Mouse (Mus musculus) hindbrain, embryonic 12.5 days (tissue): Measurements from ENCODE around the gene Smg7. TPM values are rescaled to one million over a fixed set of nuclear protein-coding genes. Genes with fewer than 3 reads are reported as not detected.
A peak's percentile ranks its signal among the peaks of the same experiment; 100 is the strongest.
"Not testable (repeated sequence)": the region's sequence is repeated elsewhere in the genome, so short reads cannot be mapped to it uniquely, and the experiment has no call there.

ENCODE experiments used
- ATAC-seq: fragments of 200-750 bp; cut with Nextera tagmentation; 2 replicates; pipeline ENCODE4 v1.8.0; 2017; ENCODE audit warnings: moderate TSS enrichment; ENCODE audit not compliant: low FRiP score
- H3K27ac ChIP-seq: fragments of 300-500 bp; sonication (generic); 2 replicates; pipeline ENCODE4 v1.5.1; 2016; ENCODE audit warnings: mild to moderate bottlenecking
- H3K27me3 ChIP-seq: fragments of 300-500 bp; sonication (generic); 2 replicates; pipeline ENCODE4 v1.6.1; 2016; ENCODE audit warnings: mild to moderate bottlenecking
- H3K36me3 ChIP-seq: fragments of 300-500 bp; sonication (generic); 2 replicates; pipeline ENCODE4 v1.6.1; 2016; ENCODE audit warnings: mild to moderate bottlenecking
- H3K4me1 ChIP-seq: fragments of 300-500 bp; sonication (generic); 2 replicates; pipeline ENCODE4 v1.6.1; 2016
- H3K4me2 ChIP-seq: fragments of 300-500 bp; sonication (generic); replicated peaks from 2 replicates; pipeline ENCODE4 v1.6.1; 2016; ENCODE audit warnings: mild to moderate bottlenecking
- H3K4me3 ChIP-seq: fragments of 300-500 bp; sonication (generic); 2 replicates; pipeline ENCODE4 v1.5.1; 2016; ENCODE audit warnings: mild to moderate bottlenecking
- H3K9ac ChIP-seq: fragments of 300-500 bp; sonication (generic); 2 replicates; pipeline ENCODE4 v1.6.1; 2016; ENCODE audit warnings: mild to moderate bottlenecking, moderate library complexity
- H3K9me3 ChIP-seq: fragments of 300-500 bp; sonication (generic); replicated peaks from 2 replicates; pipeline ENCODE4 v1.6.1; 2016; ENCODE audit warnings: mild to moderate bottlenecking
- WGBS: fragments of 180-500 bp; shearing (Covaris S2); methylation state at CpG from one replicate; pipeline ENCODE4 v1.1.7; 2016; 5-methylcytosine and 5-hydroxymethylcytosine counted together
- polyA plus RNA-seq: library from polyadenylated mRNA; unstranded; fragments of >200 nt; fragmentation: Nextera tagmentation; extraction: Ambion mirVana; gene quantifications from 2 replicates; pipeline ENCODE4 v1.2.1, GENCODE M21; 2016

Smg7 gene
- polyA plus RNA-seq, 1 experiment from 2014 or later = 40.8 TPM

DNA sequence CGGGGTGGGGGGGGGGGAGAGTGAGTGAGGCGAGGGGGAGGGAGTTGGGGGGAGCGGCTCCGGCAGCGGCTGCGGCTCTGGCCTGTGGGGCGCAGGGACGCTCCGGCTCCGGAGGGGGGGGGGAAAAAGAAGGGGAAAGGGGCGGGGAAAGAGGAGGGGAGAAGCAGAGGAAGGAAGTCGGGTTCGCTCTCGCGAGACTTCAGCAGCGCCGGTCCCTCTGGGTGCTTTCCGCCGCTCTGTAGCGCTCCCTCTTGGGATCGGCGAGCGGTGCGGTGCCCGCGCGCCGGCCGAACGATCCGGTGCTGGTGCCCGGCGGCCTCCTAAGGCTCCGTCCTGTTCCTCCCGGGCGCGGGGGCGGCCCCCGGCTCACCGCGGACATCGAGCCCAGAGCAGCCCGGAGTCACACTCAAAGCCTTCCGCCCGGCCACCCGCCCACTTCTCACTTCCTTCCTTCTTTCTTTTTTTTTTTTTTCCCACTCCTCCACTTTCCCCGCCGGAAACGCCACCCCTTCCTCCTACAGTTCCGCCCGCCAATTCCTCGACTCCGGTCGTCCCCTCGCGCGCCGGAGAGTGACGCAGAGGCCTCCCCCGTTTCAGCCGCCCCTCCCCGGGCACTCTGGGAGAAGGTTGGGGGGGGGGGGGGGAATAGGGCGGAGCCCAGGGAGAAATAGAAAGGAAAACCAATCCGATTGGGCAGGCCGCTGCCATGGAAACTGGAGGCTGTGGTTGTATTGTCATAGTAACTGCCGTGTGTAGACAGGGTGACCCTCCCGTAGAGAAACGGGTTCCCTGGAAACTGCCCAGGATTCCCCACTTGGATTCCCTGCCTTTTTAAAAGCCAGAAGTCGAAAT lies 445 bp upstream of the Smg7 start:
- peak overlapping the region; percentile 90 for H3K9ac ChIP-seq
- H3K27ac ChIP-seq = peak overlapping the region; percentile 99
- under 1% methylated on average over 44 of the region's 69 CpGs for WGBS
- H3K4me3 ChIP-seq = peak overlapping the region; percentile 94
- peaks cover 12% of the 10 kb centered on the region for H3K4me1 ChIP-seq
- H3K9me3 ChIP-seq = no peaks in the 10 kb centered on the region
- peak; percentile 90 for ATAC-seq
- H3K36me3 ChIP-seq = no peaks in the 10 kb centered on the region
- peak overlapping the region; percentile 96 for H3K4me2 ChIP-seq
- no peaks in the 10 kb centered on the region for H3K27me3 ChIP-seq

DNA sequence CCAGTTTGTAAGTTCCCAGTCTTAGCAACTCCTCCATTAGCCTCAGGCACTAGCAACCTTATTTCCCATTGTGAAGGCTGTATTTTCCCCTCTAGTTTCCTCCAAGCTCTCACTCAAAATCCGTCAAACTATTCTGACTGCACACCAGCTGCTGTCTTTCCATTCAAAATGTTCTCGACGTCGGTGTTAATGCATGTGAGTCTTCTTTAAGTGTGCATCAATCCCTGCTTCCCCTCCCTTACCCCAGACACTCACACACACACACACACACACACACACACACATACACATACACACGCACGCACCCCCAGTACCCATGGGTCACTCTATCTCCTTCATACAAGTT lies 1.1 kb downstream of the Smg7 start:
- Histone ChIP-seq H3K4me3 (peak overlapping the region; percentile 94), H3K9me3 (no peaks in the 10 kb centered on the region), H3K27ac (peak overlapping the region; percentile 99; the same call in 1 of the 2 replicates), H3K9ac (peak overlapping the region; percentile 90), H3K27me3 (no peaks in the 10 kb centered on the region), H3K36me3 (no peaks in the 10 kb centered on the region), H3K4me2 (peak overlapping the region; percentile 75), H3K4me1 (peaks cover 12% of the 10 kb centered on the region)
- 3% methylated on average over 6 of the region's 6 CpGs for WGBS
- no peak for ATAC-seq

DNA sequence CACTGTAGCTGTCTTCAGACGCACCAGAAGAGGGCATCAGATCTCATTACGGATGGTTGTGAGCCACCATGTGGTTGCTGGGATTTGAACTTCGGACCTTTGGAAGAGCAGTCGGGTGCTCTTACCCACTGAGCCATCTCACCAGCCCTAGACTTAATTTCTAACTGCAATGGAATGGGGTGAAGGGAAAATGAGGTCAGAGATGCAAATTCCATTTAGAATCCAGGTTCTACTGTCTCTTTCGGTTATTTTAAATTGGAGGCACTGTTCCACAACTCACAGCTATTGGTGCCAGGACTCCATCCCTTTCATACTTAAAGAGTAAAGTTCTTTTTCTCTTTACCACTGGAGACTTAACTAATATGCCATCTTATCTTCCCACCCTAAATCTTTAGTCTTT lies 14.4 kb downstream of the Smg7 start:
- H3K27me3 ChIP-seq, H3K4me1 ChIP-seq, H3K36me3 ChIP-seq, H3K4me2 ChIP-seq, ATAC-seq, H3K27ac ChIP-seq, H3K4me3 ChIP-seq, H3K9me3 ChIP-seq, H3K9ac ChIP-seq: not testable (repeated sequence)
- WGBS = 95% methylated on average over 4 of the region's 5 CpGs

DNA sequence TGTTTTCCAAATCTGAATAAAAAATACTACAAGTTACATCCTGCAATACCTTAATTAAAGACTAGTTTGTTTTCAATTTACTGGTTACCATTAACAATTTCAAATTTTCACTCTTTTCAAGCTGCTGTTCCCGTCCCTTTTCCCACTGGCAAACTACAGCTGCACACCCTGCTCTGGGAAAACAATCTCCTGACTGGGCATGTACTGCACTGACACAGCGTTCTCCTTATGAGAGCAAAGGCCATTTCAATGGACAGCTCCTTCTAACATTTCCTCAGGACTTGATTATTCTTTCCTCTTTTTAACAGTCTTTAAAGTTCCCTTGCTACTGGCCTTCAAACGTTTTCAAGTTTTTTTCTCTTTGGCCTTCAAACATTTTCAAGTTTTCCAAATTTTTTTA lies 31.4 kb downstream of the Smg7 start:
- H3K4me1 ChIP-seq = peaks cover 3% of the 10 kb centered on the region; the same call in 1 of the 2 replicates
- no peak overlapping the region for H3K9ac ChIP-seq
- no peaks in the 10 kb centered on the region for H3K27me3 ChIP-seq
- no peaks in the 10 kb centered on the region for H3K9me3 ChIP-seq
- H3K4me2 ChIP-seq = no peak overlapping the region
- no peak for ATAC-seq
- H3K36me3 ChIP-seq = peaks cover 21% of the 10 kb centered on the region
- no peak overlapping the region for H3K4me3 ChIP-seq
- 78% methylated on average over 3 of the region's 3 CpGs for WGBS
- no peak overlapping the region for H3K27ac ChIP-seq

DNA sequence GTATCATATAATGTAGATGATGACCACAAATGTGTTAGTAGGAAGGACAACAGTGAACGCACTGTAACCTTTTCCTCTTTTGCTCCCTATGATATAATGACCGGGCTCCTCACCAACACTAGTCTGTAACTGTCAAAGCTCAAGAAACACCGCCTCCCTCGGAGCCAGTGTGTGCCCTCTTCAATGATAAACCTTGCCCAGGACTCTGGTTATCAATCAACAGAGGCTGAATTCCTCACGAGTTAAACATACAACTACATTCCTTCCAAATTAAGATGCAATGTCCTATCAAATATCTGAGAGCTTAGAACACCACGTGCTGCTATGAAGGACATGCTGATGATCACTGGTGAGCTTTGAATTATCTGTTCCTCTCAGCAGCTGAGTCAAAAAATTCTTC lies 32.5 kb downstream of the Smg7 start:
- H3K4me2 ChIP-seq = no peak overlapping the region
- no peak overlapping the region for H3K4me3 ChIP-seq
- 93% methylated on average over 6 of the region's 6 CpGs for WGBS
- no peak overlapping the region for H3K27ac ChIP-seq
- H3K4me1 ChIP-seq = peaks cover 3% of the 10 kb centered on the region; the same call in 1 of the 2 replicates
- no peak for ATAC-seq
- no peak overlapping the region for H3K9ac ChIP-seq
- H3K9me3 ChIP-seq = no peaks in the 10 kb centered on the region
- H3K36me3 ChIP-seq = peaks cover 30% of the 10 kb centered on the region
- H3K27me3 ChIP-seq = no peaks in the 10 kb centered on the region

DNA sequence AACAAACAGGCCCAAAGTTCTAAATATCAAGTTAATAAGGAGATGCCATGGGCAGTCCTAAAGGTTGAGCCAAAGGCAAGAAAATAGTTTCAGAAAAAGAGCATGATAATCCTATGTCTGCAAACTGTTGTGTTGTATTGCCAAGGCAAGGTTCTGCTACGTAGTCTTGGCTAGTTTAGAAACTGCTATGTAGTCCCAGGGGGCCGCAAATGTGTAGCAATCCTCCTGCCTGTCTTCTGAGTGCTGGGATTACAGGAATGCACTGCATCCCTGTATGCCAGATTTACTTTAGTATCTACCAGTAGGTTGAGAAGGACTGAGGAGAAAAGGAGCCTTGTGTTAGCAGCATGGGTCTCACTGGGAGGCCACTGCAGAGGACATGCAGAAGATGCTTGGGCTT lies 55.6 kb downstream of the Smg7 start:
- Histone ChIP-seq H3K9ac (no peak overlapping the region), H3K27ac (no peak overlapping the region), H3K4me3 (no peak overlapping the region), H3K4me1 (no peaks in the 10 kb centered on the region), H3K4me2 (no peak overlapping the region), H3K9me3 (no peaks in the 10 kb centered on the region), H3K27me3 (no peaks in the 10 kb centered on the region), H3K36me3 (peaks cover 75% of the 10 kb centered on the region)
- ATAC-seq = no peak
- 97% methylated on average over 2 of the region's 2 CpGs for WGBS

DNA sequence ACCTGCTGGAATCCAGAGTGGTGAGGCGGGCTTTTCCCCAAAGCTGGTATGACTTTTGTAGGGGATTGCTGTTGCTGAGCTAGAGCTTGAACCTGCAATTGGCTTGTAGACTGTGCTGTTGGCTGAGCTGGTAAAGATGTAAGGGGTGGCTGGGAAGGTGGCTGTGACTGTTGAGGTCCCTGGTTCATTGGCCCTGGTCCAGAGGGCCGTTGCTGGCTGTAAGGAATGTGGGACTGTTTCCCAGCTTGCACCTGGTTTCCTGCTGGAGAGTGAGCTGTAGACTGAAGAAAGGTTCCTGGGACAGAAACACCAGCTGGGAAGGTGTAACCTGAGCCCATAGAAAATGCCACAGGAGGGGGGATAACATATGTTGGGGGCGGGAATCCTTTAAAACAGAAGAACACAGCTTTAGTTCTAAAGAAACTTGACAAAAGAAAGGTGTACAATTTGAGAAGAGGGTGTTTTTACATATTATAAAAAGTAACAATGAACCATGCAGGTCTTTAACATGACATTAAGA lies 57.2 kb downstream of the Smg7 start:
- peaks cover 74% of the 10 kb centered on the region for H3K36me3 ChIP-seq
- 81% methylated on average over 3 of the region's 3 CpGs for WGBS
- ATAC-seq = no peak

DNA sequence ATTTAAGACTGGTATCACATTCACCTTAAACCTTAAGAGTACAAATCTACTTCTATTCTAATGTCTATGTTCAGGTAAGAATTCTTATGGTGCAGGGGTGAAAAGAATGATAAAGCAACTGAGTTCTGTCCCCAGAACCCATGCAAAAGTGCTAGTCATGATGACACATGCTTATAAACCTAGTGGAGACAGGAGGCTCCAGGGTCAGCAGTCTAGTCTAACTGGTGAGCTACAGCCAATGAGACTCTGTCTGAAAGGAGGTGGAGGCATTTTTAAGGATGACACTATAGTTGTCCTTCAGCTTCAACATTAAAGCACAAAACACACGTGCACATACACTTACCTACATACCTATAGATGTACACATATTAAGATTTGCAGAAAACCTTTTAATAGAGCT lies 57.8 kb downstream of the Smg7 start:
- no peaks in the 10 kb centered on the region for H3K4me1 ChIP-seq
- ATAC-seq = no peak
- 97% methylated on average over 1 of the region's 1 CpGs for WGBS
- peaks cover 79% of the 10 kb centered on the region for H3K36me3 ChIP-seq
- H3K4me3 ChIP-seq = no peak overlapping the region
- no peak overlapping the region for H3K9ac ChIP-seq
- H3K4me2 ChIP-seq = no peak overlapping the region
- H3K27ac ChIP-seq = no peak overlapping the region
- no peaks in the 10 kb centered on the region for H3K27me3 ChIP-seq
- no peaks in the 10 kb centered on the region for H3K9me3 ChIP-seq

More for the DNA sequence above, 57.2 kb downstream of the Smg7 start:
- Histone ChIP-seq H3K9ac (no peak overlapping the region), H3K27me3 (no peaks in the 10 kb centered on the region), H3K27ac (no peak overlapping the region), H3K4me3 (no peak overlapping the region), H3K4me2 (no peak overlapping the region), H3K4me1 (no peaks in the 10 kb centered on the region), H3K9me3 (no peaks in the 10 kb centered on the region)

DNA sequence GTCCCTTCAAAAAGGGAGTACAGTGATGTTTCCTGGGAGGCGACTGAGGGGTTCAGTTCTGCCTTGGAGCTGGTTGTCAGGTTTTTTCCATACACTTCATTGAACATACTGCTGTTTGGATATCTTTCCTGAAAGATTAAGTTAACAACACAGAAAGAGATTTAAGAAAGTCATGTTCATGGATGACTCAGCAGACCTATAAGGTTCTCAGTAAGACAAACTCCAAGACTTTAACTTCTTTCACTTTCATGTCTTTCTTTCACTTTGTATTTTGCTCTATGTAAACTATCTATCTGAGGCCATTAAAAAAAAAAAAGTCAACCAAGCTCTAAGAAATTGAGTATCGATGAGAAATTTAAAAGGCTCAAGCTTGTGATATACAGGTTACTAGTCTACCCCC lies 61.4 kb downstream of the Smg7 start:
- Histone ChIP-seq H3K4me2 (no peak overlapping the region), H3K9me3 (no peaks in the 10 kb centered on the region), H3K4me3 (no peak overlapping the region), H3K9ac (no peak overlapping the region), H3K27ac (no peak overlapping the region), H3K36me3 (peaks cover 76% of the 10 kb centered on the region), H3K27me3 (no peaks in the 10 kb centered on the region), H3K4me1 (no peaks in the 10 kb centered on the region)
- WGBS = 95% methylated on average over 2 of the region's 2 CpGs
- ATAC-seq = no peak

DNA sequence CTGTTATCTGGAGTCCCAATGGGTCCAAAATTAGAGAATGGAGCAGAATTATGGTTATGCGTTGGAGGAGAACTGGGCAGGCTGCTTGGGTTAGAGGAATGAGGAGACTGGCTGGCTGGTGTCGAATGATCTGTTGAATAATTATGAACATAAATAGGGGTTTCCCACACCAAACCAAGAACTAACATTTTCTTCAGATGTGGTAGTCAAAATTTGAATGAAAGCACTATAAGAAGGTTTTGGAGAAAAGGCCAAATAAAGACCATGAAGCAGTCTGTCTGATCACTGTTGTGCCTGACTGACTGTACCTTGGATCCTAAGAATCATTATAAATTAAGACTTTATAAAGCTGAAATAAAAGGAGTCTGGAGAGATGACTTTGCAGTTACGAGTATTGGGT lies 62.1 kb downstream of the Smg7 start:
- H3K27ac ChIP-seq = no peak overlapping the region
- H3K4me1 ChIP-seq = no peaks in the 10 kb centered on the region
- peaks cover 72% of the 10 kb centered on the region for H3K36me3 ChIP-seq
- H3K4me3 ChIP-seq = no peak overlapping the region
- H3K27me3 ChIP-seq = no peaks in the 10 kb centered on the region
- no peak overlapping the region for H3K4me2 ChIP-seq
- H3K9ac ChIP-seq = no peak overlapping the region
- ATAC-seq = no peak
- H3K9me3 ChIP-seq = no peaks in the 10 kb centered on the region
- 92% methylated on average over 3 of the region's 3 CpGs for WGBS

DNA sequence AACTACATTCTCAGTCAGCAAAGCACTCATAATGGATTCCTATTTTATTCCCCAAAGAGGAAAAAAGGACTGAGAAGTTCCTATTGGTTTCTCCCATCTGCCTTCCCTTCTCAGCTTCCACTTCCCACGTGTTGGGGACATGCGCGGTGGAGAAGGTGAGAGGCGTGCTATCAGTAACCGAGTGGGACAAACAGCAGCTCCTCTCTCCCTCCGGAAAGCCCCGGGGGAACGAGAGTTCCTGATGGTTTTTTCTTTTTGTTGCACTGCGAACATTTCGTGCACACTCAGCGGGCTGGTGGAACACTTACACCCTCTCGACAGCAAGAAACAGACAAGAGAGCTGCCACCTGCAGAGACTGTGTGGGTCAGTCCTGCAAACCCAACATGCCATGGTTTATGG lies 63.6 kb downstream of the Smg7 start:
- H3K4me1 ChIP-seq = no peaks in the 10 kb centered on the region
- no peaks in the 10 kb centered on the region for H3K27me3 ChIP-seq
- H3K27ac ChIP-seq = no peak overlapping the region
- peaks cover 60% of the 10 kb centered on the region for H3K36me3 ChIP-seq
- ATAC-seq = no peak
- no peaks in the 10 kb centered on the region for H3K9me3 ChIP-seq
- 93% methylated on average over 12 of the region's 12 CpGs for WGBS
- H3K9ac ChIP-seq = no peak overlapping the region
- no peak overlapping the region for H3K4me3 ChIP-seq
- H3K4me2 ChIP-seq = no peak overlapping the region

DNA sequence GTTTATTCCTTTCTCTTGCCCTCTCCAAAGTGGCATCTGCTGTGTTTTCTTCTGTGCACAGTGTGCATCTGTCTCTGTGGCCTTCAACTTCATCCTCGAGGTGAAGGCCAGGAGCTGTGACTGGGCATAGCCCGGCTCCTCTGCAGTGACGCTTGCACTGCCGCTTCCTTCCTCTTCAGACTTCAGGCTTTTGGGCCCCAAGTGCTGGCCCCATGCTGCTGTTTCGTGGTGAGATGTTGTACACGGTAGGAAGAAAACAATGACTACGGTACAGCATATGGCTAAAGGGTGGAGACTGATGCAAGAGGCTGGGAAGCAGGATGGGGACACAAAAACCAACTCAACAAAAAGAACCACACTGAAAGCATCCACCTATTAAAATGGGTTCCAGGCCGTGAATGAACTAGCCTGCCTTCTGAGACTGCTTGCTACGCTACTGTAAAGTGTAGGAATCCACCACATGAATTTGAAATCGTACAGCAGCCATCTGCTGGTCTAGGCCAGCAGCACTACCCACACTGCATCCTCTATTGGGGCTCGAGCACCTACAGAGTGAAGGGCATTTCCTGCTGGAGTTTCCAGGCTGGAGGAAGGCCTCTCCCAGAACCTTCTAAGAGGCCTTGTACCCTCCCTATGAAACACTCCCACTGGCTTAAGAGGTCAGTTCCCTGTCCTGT lies 64.3 kb downstream of the Smg7 start:
- H3K4me1 ChIP-seq = no peaks in the 10 kb centered on the region
- ATAC-seq = no peak
- WGBS = 85% methylated on average over 11 of the region's 11 CpGs
- no peaks in the 10 kb centered on the region for H3K27me3 ChIP-seq
- H3K4me3 ChIP-seq = no peak overlapping the region
- H3K9ac ChIP-seq = no peak overlapping the region
- H3K27ac ChIP-seq = no peak overlapping the region
- no peaks in the 10 kb centered on the region for H3K9me3 ChIP-seq
- peaks cover 54% of the 10 kb centered on the region for H3K36me3 ChIP-seq
- no peak overlapping the region for H3K4me2 ChIP-seq
